Mouse (Mus musculus): Measurements from ENCODE around the gene Gm5615.

Gene Gm5615

GRCm38 (mm10) chr9:36541863-36542262, at the start of gene Gm5615:
TSS of gene Gm5615 (minus strand) at chr9:36541963.
- no peak for DNase-seq (ENCODE audit: low read depth, low spot score)

- DNase-seq (ENCODE audit: low read depth, low spot score): no peak
Measured at GRCm38 (mm10) chr9:36582535-36582934, 40.8 kb upstream of the Gm5615 start, which contains the start of gene Gm17689. TSS of gene Gm17689 (minus strand) at chr9:36582635.

- no peak for DNase-seq (ENCODE audit: low read depth, low spot score)
Measured at GRCm38 (mm10) chr9:36504211-36504610, 37.6 kb downstream of the Gm5615 start.

GRCm38 (mm10) chr9:36495824-36496223, 45.9 kb downstream of the Gm5615 start:
- DNase-seq (ENCODE audit: low read depth, low spot score): no peak

- no peak for DNase-seq (ENCODE audit: low read depth, low spot score)
Measured at GRCm38 (mm10) chr9:36494501-36495220, 47.1 kb downstream of the Gm5615 start.
